In the genomic region with DNA sequence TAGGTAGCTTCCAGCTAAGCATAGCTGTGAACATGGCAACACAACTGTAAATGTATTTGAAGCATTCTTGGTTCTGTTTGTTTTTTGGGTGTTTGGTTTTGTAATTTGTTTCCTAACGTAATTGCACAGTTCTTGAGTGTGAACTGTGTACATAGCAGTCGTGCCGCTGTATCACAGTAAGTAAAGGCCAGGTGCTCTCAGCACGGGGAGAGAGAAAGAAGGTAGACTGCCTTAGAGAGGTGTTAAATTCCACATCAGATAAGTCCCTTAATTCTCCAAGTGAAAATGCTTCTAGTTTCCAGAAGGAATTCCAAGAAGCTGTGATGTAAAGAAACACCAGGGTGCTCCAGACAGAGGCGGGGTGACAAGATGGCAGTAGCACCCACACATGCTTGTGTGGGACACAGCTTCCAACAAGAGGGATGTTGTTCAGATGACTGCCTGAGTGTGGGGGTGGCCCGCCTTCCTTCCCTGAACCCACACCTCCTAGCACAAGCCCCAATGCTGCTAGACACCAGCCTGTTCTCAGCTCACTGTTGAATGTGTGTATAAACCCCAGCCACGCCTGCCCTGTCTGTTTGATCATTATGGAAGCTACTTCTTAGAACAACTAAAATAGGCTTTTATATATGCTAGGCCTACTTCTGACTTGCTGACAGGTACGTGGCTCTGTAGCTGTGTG, we compare ENCODE assay signal across 23 mouse cellular contexts.
DNase-seq lines count a peak whose midpoint lies in the region; ATAC-seq and TF ChIP-seq lines count a peak whose summit lies in the region.
"Had no signal": no experiment of that assay in that cellular context is flagged by ENCODE, and none has a peak within 500 bp of the region (broad histone marks: within the 10 kb centered on the region; RNA-seq: fewer than 3 reads in every experiment).

No protein-coding gene starts in this region.

- no peak for DNase-seq in frontal cortex, postnatal 14 days (ENCODE audit: low spot score in 2 of 2)
- no peak for DNase-seq in lung, embryonic 14.5 days
- no peak for DNase-seq in lung, postnatal 14 days
- DNase-seq in lung, postnatal 36 days = peak; percentile 15
- no peak for DNase-seq in lung, postnatal 25 days (ENCODE audit: low spot score)
- peak; percentile 56 for DNase-seq in telencephalon, adult 2 months (ENCODE audit: low read depth, low spot score)
- DNase-seq: adrenal gland, adult 8-10 months; adrenal gland, postnatal 36 days; B cell, adult 2 months; cerebellum, adult 11 months; cerebellum, adult 8-10 months; cerebellum, postnatal 14 days; embryo, embryonic 11 days; gastrocnemius, postnatal 10 days; heart, adult 2 months had no signal

- H3K4me3 ChIP-seq in lung, embryonic 14.5 days (ENCODE audit: low read depth, low read length) = no peak overlapping the region
- H3K4me3 ChIP-seq: embryonic facial prominence, embryonic 15.5 days; erythroblast, embryonic 14.5 days; forebrain, embryonic 10.5 days; heart, adult 2 months; heart, embryonic 12.5 days had no signal

- no peak overlapping the region for H3K9ac ChIP-seq in lung, embryonic 14.5 days
- H3K9ac ChIP-seq: embryonic facial prominence, embryonic 15.5 days; heart, embryonic 12.5 days had no signal

- no peak overlapping the region for H3K27ac ChIP-seq in lung, embryonic 14.5 days (ENCODE audit: low read depth)
- H3K27ac ChIP-seq: embryonic facial prominence, embryonic 15.5 days; forebrain, embryonic 10.5 days; heart, adult 2 months had no signal

- 69% methylated on average over 8 of the region's 8 CpGs for WGBS in lung, embryonic 14.5 days

- H3K36me3 ChIP-seq in lung, embryonic 14.5 days (ENCODE audit: insufficient read depth) = peaks cover 15% of the 10 kb centered on the region; the same call in 1 of the 2 replicates

- H3K27me3 ChIP-seq in lung, embryonic 14.5 days (ENCODE audit: insufficient read depth, low read length) = no peaks in the 10 kb centered on the region
- H3K27me3 ChIP-seq: embryonic facial prominence, embryonic 15.5 days; heart, embryonic 12.5 days had no signal

- peak; percentile 60 for ATAC-seq in frontal cortex, adult (ENCODE audit: low TSS enrichment)
- peak; percentile 65; the same call in 1 of the 2 replicates for ATAC-seq in lung, embryonic 14.5 days (ENCODE audit: insufficient read depth)
- ATAC-seq: CD4-positive, CD25-positive, alpha-beta regulatory T cell, adult 4 months; forebrain, embryonic 14.5 days had no signal

- no peaks in the 10 kb centered on the region for H3K9me3 ChIP-seq in lung, embryonic 14.5 days (ENCODE audit: low read depth, low read length)
- H3K9me3 ChIP-seq: embryonic facial prominence, embryonic 15.5 days; forebrain, embryonic 10.5 days; G1E; heart, embryonic 12.5 days had no signal

- H3K4me2 ChIP-seq in lung, embryonic 14.5 days = no peak overlapping the region
- H3K4me2 ChIP-seq: embryonic facial prominence, embryonic 15.5 days; heart, embryonic 12.5 days had no signal

- H3K4me1 ChIP-seq in lung, embryonic 14.5 days (ENCODE audit: insufficient read depth) = no peaks in the 10 kb centered on the region
- H3K4me1 ChIP-seq: embryonic facial prominence, embryonic 15.5 days; forebrain, embryonic 10.5 days had no signal

- TF ChIP-seq CTCF in lung, embryonic 14.5 days (IDR thresholded peaks at IDR 0.05; ENCODE audit: low read depth) = no peak

Comparison
In these comparisons a context has a peak if more than half of its experiments do, and no peak if none do; other contexts are left out.
1. DNase-seq: peak in lung, postnatal 36 days (single experiment) and telencephalon, adult 2 months (single experiment); none in frontal cortex, postnatal 14 days (0 of 2), lung, embryonic 14.5 days (single experiment), lung, postnatal 14 days (single experiment) and lung, postnatal 25 days (single experiment).